Mouse (Mus musculus) liver, postnatal 0 days (tissue): ENCODE data around the gene Zfp36l1.

Source experiments
- CTCF ChIP-seq: sonication (generic); IDR thresholded peaks from 2 replicates; pipeline ENCODE4 v1.5.1; 2016; ENCODE audit warnings: antibody characterized with exemption, low read depth
- EP300 ChIP-seq: IDR thresholded peaks from 2 replicates; pipeline ENCODE4 v1.6.1; 2016; ENCODE audit warnings: antibody characterized with exemption, low read depth, mild to moderate bottlenecking

- no peak for TF ChIP-seq EP300
- TF ChIP-seq CTCF, result no peak
Observed at GRCm38 (mm10) chr12:80098825-80099224, 14.0 kb downstream of the Zfp36l1 start.
